8 mouse cellular contexts compared by ENCODE assay signal in the genomic region with DNA sequence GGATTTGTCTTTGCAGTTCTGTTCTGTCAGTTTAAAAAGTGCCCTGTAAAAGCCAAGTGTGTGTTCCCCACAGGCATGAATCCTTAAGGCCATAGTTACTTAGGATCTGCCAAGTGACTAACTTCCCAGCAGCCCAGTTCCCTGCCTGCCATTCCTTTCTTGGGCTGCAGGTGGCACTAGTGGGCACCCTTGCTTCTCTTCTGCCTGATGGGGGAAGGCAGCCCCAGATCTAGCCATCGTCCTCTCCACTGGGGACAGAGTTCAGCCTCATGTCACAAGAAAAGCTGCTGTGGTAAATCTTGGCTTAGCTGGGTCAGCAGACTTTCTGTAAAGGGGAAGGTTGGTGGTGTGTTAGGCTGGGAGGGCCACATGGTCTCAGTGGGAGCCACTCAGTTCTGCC. TPM values are rescaled to one million over a fixed set of nuclear protein-coding genes. Genes with fewer than 3 reads are reported as not detected.
DNase-seq lines count a peak whose midpoint lies in the region; ATAC-seq and TF ChIP-seq lines count a peak whose summit lies in the region.

No protein-coding gene starts in this region.

- peaks cover 30 to 69% of the 10 kb centered on the region in 2 experiments for H3K36me3 ChIP-seq in CH12.LX (replicated peaks in 1 of 2; ENCODE audit: control insufficient read depth in 1 of 2, insufficient read depth in 1 of 2, low read length in 1 of 2)

- intact Hi-C loops in heart, postnatal 25 days (cut with DNase I): loop anchor here (1.0 kb wide), 1 partner anchor 125 kb away; no protein-coding TSS in a partner anchor

- peak; percentile 72 for TF ChIP-seq RAD21 in CH12.LX (IDR thresholded peaks at IDR 0.05; ENCODE audit: low read depth, low read length)

- no peak overlapping the region for H3K9ac ChIP-seq in CH12.LX (ENCODE audit: insufficient read depth, low read depth)

- DNase-seq in CH12.LX (ENCODE audit: extremely low read depth): peak; percentile 77
- DNase-seq in heart, postnatal 25 days (ENCODE audit: low spot score): peak; percentile 35
- DNase-seq in layer of hippocampus, adult 11-12 months (ENCODE audit: low spot score): peak; percentile 90
- DNase-seq in lung, adult 18-20 months: peak; percentile 74 to 76
- peak; percentile 77 for DNase-seq in ovary, postnatal 14 days (ENCODE audit: low spot score)
- peak; percentile 36 to 77 for DNase-seq in thymus, postnatal 10 days (ENCODE audit: low spot score in 2 of 2)

- dilution Hi-C loops in CH12.LX (cut with MboI; ENCODE audit: extremely low pct_ligation_motif_present, extremely low pct_unique_long_range_greater_than_20kb, low sequenced_read_pairs): no loop called here

- no peak overlapping the region for H3K27ac ChIP-seq in CH12.LX (ENCODE audit: insufficient read depth, low read depth)
- peak overlapping the region; percentile 92 for H3K27ac ChIP-seq in bone marrow macrophage, adult 2 months (ENCODE audit: insufficient read depth, low read depth, low read length)

- peak; percentile 91 to 96 for TF ChIP-seq CTCF in CH12.LX (conservative IDR thresholded peaks at IDR 0.05 in 1 of 2, IDR thresholded peaks at IDR 0.05 in 1 of 2; ENCODE audit: low read depth in 2 of 2, low read length in 2 of 2)
- peak; percentile 70 for TF ChIP-seq CTCF in bone marrow macrophage, adult 2 months (IDR thresholded peaks at IDR 0.05; ENCODE audit: low read depth, low read length)

- peaks cover 2 to 29% of the 10 kb centered on the region in 2 experiments; a peak in 2 of 4 replicates for H3K4me1 ChIP-seq in CH12.LX (ENCODE audit: control insufficient read depth in 1 of 2, insufficient read depth in 2 of 2)
- H3K4me1 ChIP-seq in bone marrow macrophage, adult 2 months (ENCODE audit: control insufficient read depth, insufficient read depth, low read length): peaks cover 39% of the 10 kb centered on the region

- peak; percentile 78 for ATAC-seq in erythroid progenitor cell, adult 5-6 weeks (replicated peaks; ENCODE audit: low FRiP score, poor library complexity, severe bottlenecking)

- TF ChIP-seq POLR2A in CH12.LX (IDR thresholded peaks at IDR 0.05; ENCODE audit: low read depth, low read length): no peak
- TF ChIP-seq POLR2A in bone marrow macrophage, adult 2 months (IDR thresholded peaks at IDR 0.05; ENCODE audit: borderline replicate concordance, low read depth, low read length): no peak

- TF ChIP-seq EP300 in CH12.LX (IDR thresholded peaks at IDR 0.05; ENCODE audit: low read length): no peak

- H3K4me2 ChIP-seq in CH12.LX (ENCODE audit: insufficient read depth, low read depth, poor library complexity, severe bottlenecking): no peak overlapping the region

- H3K4me3 ChIP-seq in CH12.LX (replicated peaks in 1 of 3; ENCODE audit: low read depth in 2 of 3, low read length in 2 of 3, poor library complexity in 1 of 3): no peak overlapping the region
- no peak overlapping the region for H3K4me3 ChIP-seq in bone marrow macrophage, adult 2 months (ENCODE audit: insufficient read depth, low read length)

- H3K27me3 ChIP-seq in CH12.LX (replicated peaks): no peaks in the 10 kb centered on the region

- no peaks in the 10 kb centered on the region for H3K79me2 ChIP-seq in CH12.LX (replicated peaks; ENCODE audit: control insufficient read depth, extremely low read depth, insufficient read depth, poor library complexity, severe bottlenecking)

- in situ Hi-C loops in CH12.LX (cut with MboI; ENCODE audit: low pct_ligation_motif_present, low pct_unique_long_range_greater_than_20kb, low sequenced_read_pairs): no loop called here

- no peaks in the 10 kb centered on the region for H3K9me3 ChIP-seq in CH12.LX (replicated peaks; ENCODE audit: low read length)

TF ChIP-seq in CH12.LX, 34 proteins besides CTCF, POLR2A, EP300 and RAD21:
- TF ChIP-seq SMC3 (IDR thresholded peaks at IDR 0.05; ENCODE audit: low read depth, low read length) (peak; percentile 96), NRF1 (IDR thresholded peaks at IDR 0.05; ENCODE audit: low read depth, low read length) (no peak), MXI1 (IDR thresholded peaks at IDR 0.05; ENCODE audit: low read depth, low read length) (no peak), ZC3H11A (IDR thresholded peaks at IDR 0.05; ENCODE audit: low read depth, low read length) (peak; percentile 67), GABPA (IDR thresholded peaks at IDR 0.05; ENCODE audit: insufficient replicate concordance, low read depth, low read length) (no peak), NELFE (IDR thresholded peaks at IDR 0.05; ENCODE audit: low read depth, low read length) (no peak; the same call in 1 of the 2 replicates), CHD1 (IDR thresholded peaks at IDR 0.05; ENCODE audit: low read depth, low read length) (no peak), ZNF384 (IDR thresholded peaks at IDR 0.05; ENCODE audit: low read depth, low read length) (0 out of 2 replicates have a peak, but pooled peaks have one; percentile 6)
TF ChIP-seq in CH12.LX: peak in this region for 3.

RNA-seq across cellular contexts. Expression of gene Armc9, which starts 59.6 kb away (rescaled TPM):
- total RNA-seq in CH12.LX (2012; rRNA removed) (8.4 and 10.9 TPM in 2 replicates), CH12.LX (2014; rRNA removed) (14.3 and 15.5 TPM in 2 replicates)
- polyA plus RNA-seq in CH12.LX (2012; ENCODE audit: insufficient read length, low read depth): 15.1 and 15.2 TPM in 2 replicates
- 3.1 and 4.8 TPM in 2 replicates for polyA plus RNA-seq in bone marrow macrophage, adult 2 months (2012; ENCODE audit: insufficient read depth, insufficient read length, missing spikeins)
- total RNA-seq in erythroid progenitor cell, adult 5-6 weeks (2015; ENCODE audit: low replicate concordance): 13.7 and 24.3 TPM in 2 replicates
- 7.5 and 24.4 TPM in 2 replicates for total RNA-seq in erythroid progenitor cell, adult 5-6 weeks (2017; ENCODE audit: low replicate concordance)
- 1 to 10 TPM; 3.2 to 3.4 TPM for total RNA-seq in heart, postnatal 25 days (2021)

Comparison
In these comparisons a context has a peak if more than half of its experiments do, and no peak if none do; other contexts are left out.
1. DNase-seq: peak in every context shown above with its lines; median percentile 90 in layer of hippocampus, adult 11-12 months; 77 in CH12.LX; 77 in ovary, postnatal 14 days; 75 in lung, adult 18-20 months; 56 in thymus, postnatal 10 days; 35 in heart, postnatal 25 days.